Mouse (Mus musculus) megakaryocyte, embryonic 14.5 days (primary cell): ENCODE measurements around the gene Slmap.
"Not testable (repeated sequence)": the region's sequence is repeated elsewhere in the genome, so short reads cannot be mapped to it uniquely, and the experiment has no call there.

ENCODE experiments used
- FLI1 ChIP-seq: IDR thresholded peaks from 2 replicates; pipeline ENCODE4 v1.6.1; 2012; ENCODE audit warnings: low read length, inconsistent platforms, mixed read lengths
- GATA1 ChIP-seq: IDR thresholded peaks from 3 replicates; pipeline ENCODE4 v1.6.1; 2012; ENCODE audit warnings: mixed read lengths, low read length, inconsistent platforms, borderline replicate concordance

DNA sequence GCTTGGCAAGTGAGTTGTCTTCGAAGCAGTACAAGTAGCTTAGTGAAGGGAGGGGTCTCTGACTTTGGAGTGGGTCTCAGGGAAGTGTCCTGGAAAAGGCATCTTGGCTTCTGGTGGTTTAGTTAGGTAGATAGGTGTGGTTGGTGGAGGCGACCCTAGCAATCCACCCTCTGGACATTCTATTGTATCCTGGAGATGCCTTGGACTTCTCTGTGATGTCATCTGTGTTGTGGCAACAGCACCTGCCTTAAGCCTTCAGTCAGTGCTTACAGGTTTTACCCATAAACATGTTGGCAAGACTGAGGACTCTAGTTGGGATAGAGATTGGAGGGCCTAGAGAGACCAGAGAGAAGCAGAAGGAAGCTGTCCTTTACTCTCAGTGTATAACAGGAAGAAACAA lies 145.8 kb downstream of the Slmap start:
- not testable (repeated sequence) for TF ChIP-seq GATA1, FLI1
